Mouse (Mus musculus) hindbrain, embryonic 10.5 days (tissue): ENCODE measurements around the gene Gm42715. TPM values are rescaled to one million over a fixed set of nuclear protein-coding genes. Genes with fewer than 3 reads are reported as not detected.
A peak's percentile ranks its signal among the peaks of the same experiment; 100 is the strongest.

Experiments used
- DNase-seq: peaks from one replicate; pipeline ENCODE4 v3.0.0-alpha.2; 2017; ENCODE audit warnings: low spot score
- H3K27ac ChIP-seq: fragments of 300-500 bp; sonication (generic); 2 replicates; pipeline ENCODE4 v1.5.1; 2016; ENCODE audit warnings: mild to moderate bottlenecking, moderate library complexity
- H3K27me3 ChIP-seq: fragments of 300-500 bp; sonication (generic); 2 replicates; pipeline ENCODE4 v1.6.1; 2016; ENCODE audit warnings: mild to moderate bottlenecking; ENCODE audit not compliant: poor library complexity, insufficient read depth, severe bottlenecking
- H3K36me3 ChIP-seq: fragments of 300-500 bp; sonication (generic); 2 replicates; pipeline ENCODE4 v1.6.1; 2016; ENCODE audit warnings: mild to moderate bottlenecking, moderate library complexity
- H3K4me1 ChIP-seq: fragments of 300-500 bp; sonication (generic); replicated peaks from 2 replicates; pipeline ENCODE4 v1.6.1; 2016; ENCODE audit warnings: mild to moderate bottlenecking
- H3K4me3 ChIP-seq: fragments of 300-500 bp; sonication (generic); 2 replicates; pipeline ENCODE4 v1.5.1; 2016; ENCODE audit warnings: mild to moderate bottlenecking, moderate library complexity
- H3K9me3 ChIP-seq: fragments of 300-500 bp; sonication (generic); 2 replicates; pipeline ENCODE4 v1.6.1; 2016; ENCODE audit warnings: mild to moderate bottlenecking, moderate library complexity
- WGBS: fragments of 180-500 bp; shearing (Covaris S2); methylation state at CpG from one replicate; pipeline ENCODE4 v1.1.7; 2016; 5-methylcytosine and 5-hydroxymethylcytosine counted together
- polyA plus RNA-seq: library from polyadenylated mRNA; unstranded; fragments of >200 nt; fragmentation: Nextera tagmentation; extraction: Ambion mirVana; gene quantifications from 2 replicates; pipeline ENCODE4 v1.2.1, GENCODE M21; 2016

Gm42715 gene
- polyA plus RNA-seq, 1 experiment from 2014 or later: 18.1 TPM

GRCm38 (mm10) chr7:127600612-127601011 lies 81.2 kb downstream of the Gm42715 start:
- DNase-seq: no peak
- Histone ChIP-seq H3K27ac (no peak overlapping the region), H3K4me1 (no peaks in the 10 kb centered on the region), H3K4me3 (no peak overlapping the region), H3K27me3 (no peaks in the 10 kb centered on the region), H3K36me3 (peaks cover 100% of the 10 kb centered on the region), H3K9me3 (no peaks in the 10 kb centered on the region)
- WGBS: 97% methylated on average over 7 of the region's 7 CpGs

- no peak overlapping the region for H3K4me3 ChIP-seq
- 92% methylated on average over 4 of the region's 4 CpGs for WGBS
- no peaks in the 10 kb centered on the region for H3K27me3 ChIP-seq
- H3K9me3 ChIP-seq: no peaks in the 10 kb centered on the region
- H3K36me3 ChIP-seq: peaks cover 100% of the 10 kb centered on the region
- no peaks in the 10 kb centered on the region for H3K4me1 ChIP-seq
- no peak for DNase-seq
- H3K27ac ChIP-seq: no peak overlapping the region
Observed at GRCm38 (mm10) chr7:127601735-127602134, 82.4 kb downstream of the Gm42715 start.

- DNase-seq: no peak
- Histone ChIP-seq H3K27ac (no peak overlapping the region), H3K9me3 (no peaks in the 10 kb centered on the region), H3K36me3 (peaks cover 100% of the 10 kb centered on the region), H3K4me3 (no peak overlapping the region), H3K4me1 (no peaks in the 10 kb centered on the region), H3K27me3 (no peaks in the 10 kb centered on the region)
- WGBS: 89% methylated on average over 2 of the region's 2 CpGs
Observed at GRCm38 (mm10) chr7:127602903-127603302, 83.5 kb downstream of the Gm42715 start.

GRCm38 (mm10) chr7:127604256-127604655 lies 84.9 kb downstream of the Gm42715 start:
- Histone ChIP-seq H3K4me3 (no peak overlapping the region), H3K27ac (no peak overlapping the region), H3K27me3 (no peaks in the 10 kb centered on the region), H3K36me3 (peaks cover 100% of the 10 kb centered on the region), H3K9me3 (no peaks in the 10 kb centered on the region), H3K4me1 (no peaks in the 10 kb centered on the region)
- no peak for DNase-seq
- WGBS: 89% methylated on average over 10 of the region's 10 CpGs

GRCm38 (mm10) chr7:127607150-127607549 lies 87.8 kb downstream of the Gm42715 start:
- Histone ChIP-seq H3K9me3 (0 out of 2 replicates have a peak, but pooled peaks cover 3% of the 10 kb centered on the region), H3K36me3 (peaks cover 100% of the 10 kb centered on the region), H3K4me1 (no peaks in the 10 kb centered on the region), H3K4me3 (no peak overlapping the region), H3K27me3 (no peaks in the 10 kb centered on the region), H3K27ac (no peak overlapping the region)
- DNase-seq: no peak
- WGBS: 87% methylated on average over 6 of the region's 6 CpGs

- H3K4me1 ChIP-seq: peaks cover 20% of the 10 kb centered on the region
- 97% methylated on average over 29 of the region's 29 CpGs for WGBS
- no peak overlapping the region for H3K4me3 ChIP-seq
- no peaks in the 10 kb centered on the region for H3K27me3 ChIP-seq
- H3K36me3 ChIP-seq: peaks cover 77% of the 10 kb centered on the region
- DNase-seq: no peak
- no peak overlapping the region for H3K27ac ChIP-seq
- H3K9me3 ChIP-seq: 0 out of 2 replicates have a peak, but pooled peaks cover 3% of the 10 kb centered on the region
Observed at GRCm38 (mm10) chr7:127611011-127611410, 91.6 kb downstream of the Gm42715 start.

- H3K27me3 ChIP-seq: no peaks in the 10 kb centered on the region
- WGBS: 98% methylated on average over 26 of the region's 26 CpGs
- peaks cover 71% of the 10 kb centered on the region for H3K36me3 ChIP-seq
- H3K9me3 ChIP-seq: 0 out of 2 replicates have a peak, but pooled peaks cover 3% of the 10 kb centered on the region
- H3K4me1 ChIP-seq: peaks cover 24% of the 10 kb centered on the region
- H3K4me3 ChIP-seq: 0 out of 2 replicates have a peak overlapping the region, but pooled peaks have one; percentile 2
- peak; percentile 2 for DNase-seq
- no peak overlapping the region for H3K27ac ChIP-seq
Observed at GRCm38 (mm10) chr7:127611561-127611960, 92.2 kb downstream of the Gm42715 start.

- 94% methylated on average over 8 of the region's 8 CpGs for WGBS
- Histone ChIP-seq H3K4me1 (peaks cover 28% of the 10 kb centered on the region), H3K4me3 (peak overlapping the region; percentile 100), H3K9me3 (0 out of 2 replicates have a peak, but pooled peaks cover 3% of the 10 kb centered on the region), H3K36me3 (peaks cover 55% of the 10 kb centered on the region), H3K27me3 (no peaks in the 10 kb centered on the region), H3K27ac (peak overlapping the region; percentile 98; the same call in 1 of the 2 replicates)
- DNase-seq: no peak
Observed at GRCm38 (mm10) chr7:127613501-127613900, 94.1 kb downstream of the Gm42715 start.

- Histone ChIP-seq H3K4me1 (peaks cover 28% of the 10 kb centered on the region), H3K27me3 (no peaks in the 10 kb centered on the region), H3K4me3 (peak overlapping the region; percentile 100), H3K9me3 (0 out of 2 replicates have a peak, but pooled peaks cover 3% of the 10 kb centered on the region), H3K36me3 (peaks cover 50% of the 10 kb centered on the region), H3K27ac (peak overlapping the region; percentile 98)
- DNase-seq: no peak
- 27% methylated on average over 8 of the region's 8 CpGs for WGBS
Observed at GRCm38 (mm10) chr7:127614091-127614490, 94.7 kb downstream of the Gm42715 start.

GRCm38 (mm10) chr7:127614511-127614890 lies 95.1 kb downstream of the Gm42715 start:
- Histone ChIP-seq H3K4me1 (peaks cover 28% of the 10 kb centered on the region), H3K27ac (peak overlapping the region; percentile 98), H3K9me3 (0 out of 2 replicates have a peak, but pooled peaks cover 3% of the 10 kb centered on the region), H3K27me3 (no peaks in the 10 kb centered on the region), H3K36me3 (peaks cover 45% of the 10 kb centered on the region), H3K4me3 (peak overlapping the region; percentile 100)
- DNase-seq: peak; percentile 54
- WGBS: 1% methylated on average over 39 of the region's 44 CpGs

- Histone ChIP-seq H3K4me3 (peak within 1 kb of the TSS; percentile 100), H3K36me3 (peaks cover 39% of the 10 kb centered on the region), H3K27me3 (no peaks in the 10 kb centered on the region), H3K9me3 (0 out of 2 replicates have a peak, but pooled peaks cover 3% of the 10 kb centered on the region), H3K27ac (peak within 1 kb of the TSS; percentile 98), H3K4me1 (peaks cover 28% of the 10 kb centered on the region)
- WGBS: under 1% methylated on average over 49 of the region's 50 CpGs
- peak; percentile 90 for DNase-seq
Observed at GRCm38 (mm10) chr7:127614891-127615843, 95.8 kb downstream of the Gm42715 start, which contains the start of gene Zfp629. Gene Zfp629 (minus strand): TSS chr7:127615797.

GRCm38 (mm10) chr7:127616336-127616735 lies 97.0 kb downstream of the Gm42715 start:
- Histone ChIP-seq H3K4me3 (peak overlapping the region; percentile 30), H3K27me3 (no peaks in the 10 kb centered on the region), H3K9me3 (0 out of 2 replicates have a peak, but pooled peaks cover 3% of the 10 kb centered on the region), H3K4me1 (peaks cover 28% of the 10 kb centered on the region), H3K36me3 (peaks cover 27% of the 10 kb centered on the region), H3K27ac (no peak overlapping the region)
- WGBS: 74% methylated on average over 1 of the region's 1 CpGs
- DNase-seq: no peak
